Mouse (Mus musculus): ENCODE measurements around the gene Dip2b.

The Dip2b gene

GRCm38 (mm10) chr15:100202431-100203015 lies 164.1 kb downstream of the Dip2b start:
- no peak for ATAC-seq (ENCODE audit: insufficient number of reproducible peaks, low FRiP score, low TSS enrichment)

DNA sequence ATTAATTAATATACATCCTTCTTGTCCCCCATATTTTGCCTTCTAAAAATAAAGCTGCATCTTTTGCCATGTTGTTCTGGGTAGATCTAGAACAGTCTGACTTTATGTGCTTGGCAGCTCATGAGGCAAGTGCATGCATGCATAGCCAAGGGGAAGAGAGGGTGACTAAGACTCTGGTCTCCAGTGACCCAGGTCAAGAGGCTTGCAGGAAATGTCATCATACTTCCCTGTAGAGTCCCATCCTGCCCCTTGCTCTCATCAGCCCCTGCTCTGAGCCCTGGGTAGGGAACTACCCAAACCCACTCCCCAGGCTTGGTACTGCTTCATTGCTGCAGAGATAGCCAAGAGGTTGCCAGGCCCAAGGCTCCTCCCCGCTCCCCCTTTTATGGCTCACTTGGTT lies 166.1 kb downstream of the Dip2b start:
- ATAC-seq (ENCODE audit: insufficient number of reproducible peaks, low FRiP score, low TSS enrichment) = no peak

GRCm38 (mm10) chr15:100210013-100210412 lies 171.5 kb downstream of the Dip2b start:
- ATAC-seq (ENCODE audit: insufficient number of reproducible peaks, low FRiP score, low TSS enrichment) = no peak

DNA sequence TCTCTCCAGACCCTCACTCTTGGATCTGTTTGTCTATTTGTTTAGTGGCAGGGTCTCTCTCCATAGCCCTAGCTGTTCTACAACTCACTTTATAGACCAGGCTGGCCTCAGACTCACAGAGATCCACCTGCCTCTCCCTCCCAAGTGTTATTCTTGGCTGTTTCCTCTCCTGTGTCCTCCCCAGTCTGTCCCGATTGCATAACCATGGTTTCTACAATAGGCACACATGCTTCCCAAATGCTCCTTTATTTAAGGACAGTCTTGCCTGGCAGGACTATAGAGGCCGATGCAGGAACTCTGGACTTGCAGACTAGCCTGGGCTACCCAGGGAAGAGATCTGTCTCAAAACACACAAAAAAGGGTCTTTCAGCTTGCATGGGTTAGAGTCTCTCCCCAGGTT lies 174.9 kb downstream of the Dip2b start:
- ATAC-seq (ENCODE audit: insufficient number of reproducible peaks, low FRiP score, low TSS enrichment) = no peak

GRCm38 (mm10) chr15:100215092-100215491 lies 176.6 kb downstream of the Dip2b start:
- ATAC-seq (ENCODE audit: insufficient number of reproducible peaks, low FRiP score, low TSS enrichment) = no peak

DNA sequence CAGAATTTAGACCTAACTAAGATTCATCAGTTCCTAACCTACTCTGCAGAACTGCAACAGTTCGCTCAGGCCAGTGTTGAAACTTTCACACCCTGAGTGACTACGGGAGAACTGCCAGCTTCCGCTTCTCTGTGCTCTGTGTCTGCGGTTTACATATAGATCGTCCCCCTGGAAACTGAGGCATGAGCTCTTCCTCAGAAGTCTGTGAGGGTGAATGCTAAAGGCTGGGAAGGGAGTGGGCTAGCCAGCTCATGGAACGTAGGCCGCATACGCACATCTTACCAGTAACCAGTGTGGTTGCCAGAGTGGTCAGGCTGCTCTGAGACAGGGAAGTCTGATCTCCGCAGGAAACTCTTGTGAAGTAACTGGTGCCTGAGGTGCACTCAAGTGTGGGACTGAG lies 177.7 kb downstream of the Dip2b start:
- no peak for ATAC-seq (ENCODE audit: insufficient number of reproducible peaks, low FRiP score, low TSS enrichment)

GRCm38 (mm10) chr15:100218018-100218417 lies 179.6 kb downstream of the Dip2b start:
- no peak for ATAC-seq (ENCODE audit: insufficient number of reproducible peaks, low FRiP score, low TSS enrichment)

DNA sequence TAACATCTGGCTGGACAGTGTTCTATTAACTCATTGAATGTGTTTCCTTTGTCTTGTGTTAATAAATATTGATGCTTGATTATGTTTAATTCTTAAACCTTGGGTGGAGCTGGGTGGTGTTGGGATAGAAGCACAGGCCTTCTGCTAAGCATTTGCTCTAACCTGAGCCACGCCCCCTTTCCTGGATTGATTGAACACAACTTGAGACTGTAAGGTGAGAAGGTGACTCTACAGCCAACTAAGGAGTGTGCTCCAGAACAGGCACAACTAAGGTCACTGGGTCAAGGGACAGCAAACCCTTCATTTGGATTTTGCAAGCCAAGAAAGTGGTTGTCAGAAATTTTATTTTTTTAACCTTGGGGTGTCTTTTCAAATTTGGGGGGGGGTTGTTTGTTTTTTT lies 180.9 kb downstream of the Dip2b start:
- ATAC-seq (ENCODE audit: insufficient number of reproducible peaks, low FRiP score, low TSS enrichment) = no peak

- no peak for ATAC-seq (ENCODE audit: insufficient number of reproducible peaks, low FRiP score, low TSS enrichment)
These were observed 182.5 kb downstream of the Dip2b start for GRCm38 (mm10) chr15:100220916-100221315.

DNA sequence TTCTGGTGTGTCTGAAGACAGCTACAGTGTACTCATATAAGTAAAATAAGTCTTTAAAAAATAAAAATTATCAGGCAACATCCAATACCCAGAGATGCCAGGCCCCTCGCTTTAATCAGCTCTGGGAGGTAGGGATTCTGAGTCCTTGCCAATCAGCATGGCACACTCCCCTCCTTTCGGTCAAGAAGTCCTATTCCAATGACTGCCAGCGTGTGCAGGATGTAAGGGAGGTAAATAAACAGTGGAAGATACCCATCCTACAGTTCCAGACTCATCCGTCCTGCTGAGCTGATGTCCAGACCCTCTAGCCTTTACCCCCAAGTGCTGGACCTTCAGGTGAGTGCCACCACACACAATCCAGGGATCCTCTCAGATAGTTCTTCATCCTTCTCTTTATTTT lies 186.9 kb downstream of the Dip2b start:
- ATAC-seq (ENCODE audit: insufficient number of reproducible peaks, low FRiP score, low TSS enrichment) = no peak

- ATAC-seq (ENCODE audit: insufficient number of reproducible peaks, low FRiP score, low TSS enrichment) = no peak
These were observed 187.4 kb downstream of the Dip2b start for GRCm38 (mm10) chr15:100225891-100226290.

GRCm38 (mm10) chr15:100227031-100227662 lies 188.7 kb downstream of the Dip2b start:
- ATAC-seq (ENCODE audit: insufficient number of reproducible peaks, low FRiP score, low TSS enrichment) = 0 out of 2 replicates have a peak, but pooled peaks have one; percentile 19

GRCm38 (mm10) chr15:100227663-100228534 lies 189.4 kb downstream of the Dip2b start, which contains the start of gene Atf1:
TSS of gene Atf1 (plus strand) at chr15:100227819.
- ATAC-seq (ENCODE audit: insufficient number of reproducible peaks, low FRiP score, low TSS enrichment) = peak; percentile 60

GRCm38 (mm10) chr15:100228535-100229336 lies 190.3 kb downstream of the Dip2b start:
- no peak for ATAC-seq (ENCODE audit: insufficient number of reproducible peaks, low FRiP score, low TSS enrichment)

GRCm38 (mm10) chr15:100230655-100231054 lies 192.2 kb downstream of the Dip2b start:
- ATAC-seq (ENCODE audit: insufficient number of reproducible peaks, low FRiP score, low TSS enrichment) = no peak

DNA sequence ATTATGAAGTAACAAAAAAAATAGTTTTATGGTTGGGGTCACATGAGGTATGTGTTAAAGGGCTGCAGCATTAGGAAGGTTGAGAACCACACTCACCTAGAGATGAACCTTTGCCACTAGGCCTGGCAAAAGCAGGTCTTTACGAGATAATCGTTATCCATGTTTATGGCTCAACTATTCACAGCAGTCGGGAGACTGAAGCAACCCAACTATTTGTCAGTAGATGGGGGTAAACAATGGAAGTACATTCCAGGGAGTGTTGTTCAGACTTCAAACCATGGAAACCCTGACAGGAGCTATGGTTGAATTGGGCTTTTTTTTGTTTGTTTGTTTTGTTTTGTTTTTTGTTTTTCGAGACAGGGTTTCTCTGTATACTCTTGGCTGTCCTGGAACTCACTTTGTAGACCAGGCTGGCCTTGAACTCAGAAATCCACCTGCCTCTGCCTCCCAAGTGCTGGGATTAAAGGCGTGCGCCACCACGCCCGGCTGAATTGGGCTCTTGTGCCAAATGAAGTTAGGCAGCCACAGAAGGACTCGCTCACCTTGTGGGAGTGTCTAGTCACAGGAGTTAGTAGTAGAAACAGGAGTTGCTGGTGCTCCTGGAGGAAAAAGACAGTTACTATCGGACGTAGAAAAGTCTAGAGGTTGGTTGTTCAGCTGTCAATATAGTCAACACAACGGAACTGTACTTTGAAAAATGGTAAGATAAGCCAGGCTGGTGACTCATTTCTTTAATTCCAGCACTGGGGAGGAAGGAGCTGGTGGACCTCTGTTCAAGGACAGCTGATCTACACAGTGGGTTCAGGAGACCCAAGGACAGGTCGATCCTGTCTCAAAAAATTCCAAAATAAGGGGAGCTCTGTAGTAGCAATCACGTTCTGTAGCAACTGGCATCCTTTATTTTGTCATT lies 193.4 kb downstream of the Dip2b start:
- ATAC-seq (ENCODE audit: insufficient number of reproducible peaks, low FRiP score, low TSS enrichment) = no peak

DNA sequence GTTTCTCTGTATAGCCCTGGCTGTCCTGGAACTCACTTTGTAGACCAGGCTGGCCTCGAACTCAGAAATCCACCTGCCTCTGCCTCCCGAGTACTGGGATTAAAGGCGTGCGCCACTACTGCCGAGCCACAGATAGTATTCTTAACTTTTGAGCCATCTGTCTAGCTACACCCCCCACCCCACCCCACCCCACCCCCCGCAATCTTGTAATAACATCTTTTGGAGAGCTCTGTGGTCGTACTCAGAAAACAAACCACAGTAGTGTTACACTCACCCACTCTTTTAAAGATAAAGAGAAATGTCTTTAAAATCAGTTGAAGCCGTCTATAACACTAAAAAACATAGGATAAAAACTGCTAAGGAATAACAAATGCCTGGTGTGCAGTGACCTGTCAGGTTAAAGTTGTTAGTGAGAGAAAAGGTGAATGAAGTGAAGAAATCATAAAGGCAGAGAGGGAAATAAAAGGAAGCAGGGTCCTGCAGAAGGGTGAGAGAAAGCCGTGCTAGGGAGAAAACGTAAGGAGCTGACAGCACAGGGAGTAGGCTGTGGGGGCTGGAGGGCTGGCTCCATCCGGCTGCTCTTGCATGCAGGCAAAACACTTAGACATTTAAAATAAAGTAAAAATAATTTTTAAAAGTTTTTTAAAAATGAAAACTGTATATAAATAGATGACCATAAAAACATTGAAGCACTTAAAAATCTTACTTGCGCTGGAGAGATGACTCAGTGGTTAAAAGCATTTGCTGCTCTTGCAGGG lies 196.9 kb downstream of the Dip2b start:
- no peak for ATAC-seq (ENCODE audit: insufficient number of reproducible peaks, low FRiP score, low TSS enrichment)

DNA sequence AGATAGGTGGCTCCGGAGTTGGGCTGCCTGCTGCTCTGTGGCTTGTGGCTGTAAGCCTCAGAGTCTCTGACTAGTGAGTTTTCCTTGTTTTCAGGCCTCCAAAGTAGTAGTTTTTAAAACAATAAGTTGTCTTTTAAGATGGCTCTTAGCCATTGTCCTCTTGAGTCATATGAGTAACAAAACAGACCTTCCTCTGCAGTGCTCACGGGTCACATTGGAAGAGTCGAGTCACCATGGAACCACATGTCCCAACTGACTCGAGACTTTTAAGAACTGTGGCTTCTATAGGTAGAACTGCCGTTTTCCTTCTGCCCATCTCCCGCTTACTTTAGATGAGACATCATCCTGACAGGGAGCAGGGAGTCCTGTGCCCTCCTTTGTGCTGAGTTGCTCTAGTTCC lies 198.5 kb downstream of the Dip2b start:
- ATAC-seq (ENCODE audit: insufficient number of reproducible peaks, low FRiP score, low TSS enrichment) = no peak

DNA sequence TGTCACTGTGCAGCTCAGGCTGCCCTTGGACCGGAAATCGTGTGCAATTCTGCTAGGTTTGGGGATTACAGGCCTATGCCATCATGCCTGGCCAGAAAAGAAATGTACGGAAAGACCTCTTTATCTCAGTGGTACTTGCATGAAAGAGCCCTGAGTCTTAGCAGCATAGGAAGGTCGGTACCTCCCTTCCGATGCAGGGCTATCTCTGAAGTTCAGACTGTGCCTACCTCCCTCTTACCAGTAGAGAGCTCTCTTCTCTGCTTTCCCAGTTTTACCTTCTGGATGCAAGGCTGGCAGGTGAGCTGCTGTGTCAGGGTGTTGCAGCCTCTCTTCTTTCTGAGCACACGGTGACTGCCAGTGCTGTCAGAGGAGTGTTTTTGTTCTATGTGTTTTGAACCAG lies 203.3 kb downstream of the Dip2b start:
- no peak for ATAC-seq (ENCODE audit: insufficient number of reproducible peaks, low FRiP score, low TSS enrichment)
